In the genomic region with DNA sequence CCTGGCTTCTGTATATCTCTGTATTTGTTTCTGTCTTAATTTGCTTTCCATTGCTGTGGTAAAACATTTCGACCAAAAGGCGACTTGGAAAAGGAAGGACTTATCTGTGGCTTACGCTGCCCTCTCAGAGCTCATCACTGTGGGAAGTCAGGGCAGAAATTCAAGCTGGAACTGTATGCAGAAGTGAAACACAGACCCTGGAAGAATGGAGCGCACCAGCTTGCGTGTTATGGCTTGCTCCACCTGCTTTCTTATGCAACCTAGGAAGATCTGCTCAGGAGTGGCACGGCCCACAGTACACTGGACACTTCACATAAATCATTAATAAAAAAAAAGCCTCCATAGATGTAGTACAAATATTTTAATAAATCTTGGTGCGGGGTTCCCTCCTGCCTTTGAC, we compare ENCODE assay signal across 32 mouse cellular contexts.
DNase-seq lines count a peak whose midpoint lies in the region; ATAC-seq lines count a peak whose summit lies in the region.
"Had no signal": no experiment of that assay in that cellular context is flagged by ENCODE, and none has a peak within 500 bp of the region (broad histone marks: within the 10 kb centered on the region; RNA-seq: fewer than 3 reads in every experiment).

No protein-coding gene starts in this region.

- DNase-seq in heart, adult 11 months = peak; percentile 84
- DNase-seq in heart, postnatal 25 days (ENCODE audit: low spot score) = no peak
- peak; percentile 6 for DNase-seq in c-Kit-positive CD71-negative TER-119-negative erythroid progenitor cells, embryonic 14.5 days (ENCODE audit: low read depth)
- DNase-seq in testis, postnatal 10 days (ENCODE audit: low spot score) = no peak
- no peak for DNase-seq in lung, postnatal 25 days (ENCODE audit: low spot score)
- DNase-seq: adrenal gland, adult 2 months; adrenal gland, postnatal 14 days; cerebellum, adult 18-20 months; cerebellum, adult 9-10 months; cerebellum, postnatal 14 days; embryo, embryonic 11 days; gastrocnemius, postnatal 10 days; gastrocnemius, postnatal 36 days; heart, adult 18-20 months; heart, postnatal 10 days; heart, postnatal 4 days had no signal

- no peaks in the 10 kb centered on the region for H3K36me3 ChIP-seq in macrophage (ENCODE audit: inconsistent target)
- H3K36me3 ChIP-seq: embryonic facial prominence, embryonic 10.5 days; embryonic facial prominence, embryonic 13.5 days; forebrain, embryonic 10.5 days; G1E; heart, embryonic 12.5 days; heart, embryonic 15.5 days had no signal

- peak overlapping the region; percentile 99 for H3K27ac ChIP-seq in macrophage
- H3K27ac ChIP-seq: embryonic facial prominence, embryonic 10.5 days; embryonic facial prominence, embryonic 13.5 days; forebrain, embryonic 10.5 days; forebrain, embryonic 13.5 days; heart, embryonic 15.5 days; hindbrain, embryonic 14.5 days; hindbrain, postnatal 0 days had no signal

- H3K4me3 ChIP-seq in macrophage (ENCODE audit: inconsistent target) = no peak overlapping the region
- H3K4me3 ChIP-seq: embryonic facial prominence, embryonic 10.5 days; embryonic facial prominence, embryonic 13.5 days; erythroblast, embryonic 14.5 days; forebrain, embryonic 10.5 days; forebrain, embryonic 13.5 days; heart, embryonic 12.5 days; heart, embryonic 15.5 days had no signal

- intact Hi-C loops in heart, postnatal 25 days (cut with DNase I) = no loop called here

- no peaks in the 10 kb centered on the region for H3K79me2 ChIP-seq in macrophage (ENCODE audit: inconsistent target)

- ATAC-seq in monocyte, adult 5-6 weeks (replicated peaks; ENCODE audit: insufficient number of reproducible peaks, low FRiP score, low TSS enrichment, poor library complexity, severe bottlenecking) = peak; percentile 43; the same call in 1 of the 2 replicates
- ATAC-seq in erythroid progenitor cell, adult 5-6 weeks (replicated peaks; ENCODE audit: low FRiP score, poor library complexity, severe bottlenecking) = no peak
- ATAC-seq: forebrain, embryonic 13.5 days; forebrain, embryonic 16.5 days; hindbrain, postnatal 0 days; inflammation-experienced regulatory T-cells, adult 6 months; Patski had no signal

- WGBS in macrophage (ENCODE audit: missing documents) = 20% methylated on average over 6 of the region's 7 CpGs

Comparison
In these comparisons a context has a peak if more than half of its experiments do, and no peak if none do; other contexts are left out.
1. DNase-seq: peak in heart, adult 11 months (single experiment) and c-Kit-positive CD71-negative TER-119-negative erythroid progenitor cells, embryonic 14.5 days (single experiment); none in heart, postnatal 25 days (single experiment), testis, postnatal 10 days (single experiment) and lung, postnatal 25 days (single experiment).